Mouse (Mus musculus) lung, adult 18-20 months (tissue): ENCODE data around the gene Prss53.
"Not testable (repeated sequence)": the region's sequence is repeated elsewhere in the genome, so short reads cannot be mapped to it uniquely, and the experiment has no call there.

ENCODE experiments used
- DNase-seq, 2 experiments: peaks; one replicate each; pipeline ENCODE4 v3.0.0; 2022; ENCODE audit warnings: mixed read lengths in 2 of 2

Gene Prss53

GRCm38 (mm10) chr7:127874812-127875626 is 15.8 kb downstream of the Prss53 start:
- no peak for DNase-seq

- DNase-seq: no peak
Observed at GRCm38 (mm10) chr7:127870136-127870821, 20.5 kb downstream of the Prss53 start.

GRCm38 (mm10) chr7:127869149-127869810 is 21.5 kb downstream of the Prss53 start:
- DNase-seq: no peak

- DNase-seq: no peak
Observed at GRCm38 (mm10) chr7:127867641-127868040, 23.1 kb downstream of the Prss53 start.

- DNase-seq: no peak
Observed at GRCm38 (mm10) chr7:127866434-127866833, 24.3 kb downstream of the Prss53 start.

GRCm38 (mm10) chr7:127858258-127858657 is 32.5 kb downstream of the Prss53 start:
- no peak for DNase-seq

- DNase-seq: peak in 1 of 2 experiments; percentile 24
Observed at GRCm38 (mm10) chr7:127850906-127851305, 39.9 kb downstream of the Prss53 start.

GRCm38 (mm10) chr7:127849973-127850875 is 40.5 kb downstream of the Prss53 start:
- peak in 1 of 2 experiments; percentile 10 for DNase-seq

GRCm38 (mm10) chr7:127842001-127842718 is 48.6 kb downstream of the Prss53 start:
- DNase-seq: peak; percentile 86 to 88

- DNase-seq: peak; percentile 93 to 94
Observed at GRCm38 (mm10) chr7:127841340-127842000, 49.3 kb downstream of the Prss53 start.

- peak; percentile 33 to 36 for DNase-seq
Observed at GRCm38 (mm10) chr7:127840886-127841285, 49.9 kb downstream of the Prss53 start.

- not testable (repeated sequence) for DNase-seq
Observed at GRCm38 (mm10) chr7:127840031-127840430, 50.7 kb downstream of the Prss53 start.

GRCm38 (mm10) chr7:127837878-127838277 is 52.9 kb downstream of the Prss53 start:
- not testable (repeated sequence) for DNase-seq

GRCm38 (mm10) chr7:127837473-127837872 is 53.3 kb downstream of the Prss53 start:
- DNase-seq: no peak
